Mouse (Mus musculus) ovary, postnatal 14 days (tissue): Measurements from ENCODE around the gene Gm5415.
"Not testable (repeated sequence)": the region's sequence is repeated elsewhere in the genome, so short reads cannot be mapped to it uniquely, and the experiment has no call there.

ENCODE experiments used
- DNase-seq: peaks from one replicate; pipeline ENCODE4 v3.0.0; 2022; ENCODE audit warnings: low spot score

Gene Gm5415

GRCm38 (mm10) chr1:32547194-32547593 is at the start of gene Gm5415:
TSS of gene Gm5415 (minus strand) at chr1:32547294.
- not testable (repeated sequence) for DNase-seq

DNA sequence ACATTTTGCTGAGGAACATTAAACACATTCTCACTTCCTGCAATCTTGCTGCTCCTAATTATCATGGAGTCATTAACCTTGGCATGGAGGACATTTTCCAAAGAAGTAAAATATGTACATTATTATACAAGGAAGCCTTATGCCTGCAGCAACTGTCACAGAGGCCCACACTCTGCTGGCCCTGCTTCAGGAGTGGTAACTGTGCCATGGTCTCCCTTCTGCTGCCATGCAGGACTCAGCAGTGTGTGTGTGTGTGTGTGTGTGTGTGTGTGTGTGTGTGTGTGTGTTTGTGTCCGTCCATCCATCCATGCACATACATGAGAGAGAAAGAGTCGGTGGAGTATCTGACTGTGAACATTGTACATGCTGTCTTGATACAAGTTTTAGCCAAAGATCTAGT is 21.8 kb upstream of the Gm5415 start:
- DNase-seq: no peak

GRCm38 (mm10) chr1:32553925-32554324 is 6.8 kb upstream of the Gm5415 start:
- DNase-seq: peak; percentile 0

DNA sequence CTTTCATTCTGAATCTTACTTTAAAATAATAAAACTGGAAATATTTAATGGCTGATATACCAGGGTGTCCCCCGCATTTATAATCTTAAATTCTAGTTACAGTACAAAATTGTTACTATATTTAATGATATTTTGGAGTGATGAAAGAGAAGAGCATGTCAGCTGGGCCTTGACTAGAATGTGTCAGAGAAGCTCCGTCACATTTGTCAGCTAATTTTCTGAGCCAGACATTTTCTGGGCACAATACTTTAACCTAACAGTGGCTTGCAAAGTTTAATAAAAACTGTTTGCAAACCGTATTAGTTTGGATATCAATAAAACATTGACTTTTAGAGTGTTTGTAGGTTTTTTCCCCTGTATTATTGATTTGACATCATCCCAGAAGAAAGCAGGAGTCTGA is 6.4 kb upstream of the Gm5415 start:
- DNase-seq: no peak

DNA sequence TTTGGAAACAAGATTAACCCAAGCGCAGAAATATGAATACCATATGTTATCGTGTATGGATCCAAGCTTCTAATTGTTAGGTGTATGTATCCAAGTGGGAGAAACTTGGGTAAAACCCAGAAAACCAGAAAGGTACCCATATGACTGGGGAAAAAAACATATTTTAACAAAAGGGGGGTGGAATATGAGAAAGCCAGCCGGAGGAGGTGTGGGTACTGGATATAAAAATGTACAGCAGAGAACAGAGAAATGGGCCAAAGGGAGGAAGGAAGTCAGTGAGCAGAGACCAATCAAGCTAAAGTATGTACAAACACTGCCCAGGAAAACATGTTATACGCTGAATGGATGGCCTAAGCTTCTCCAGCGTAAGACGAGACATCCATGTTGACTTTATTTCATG is 43.7 kb downstream of the Gm5415 start:
- no peak for DNase-seq
